ENCODE assay signal across 8 mouse cellular contexts in the genomic region with DNA sequence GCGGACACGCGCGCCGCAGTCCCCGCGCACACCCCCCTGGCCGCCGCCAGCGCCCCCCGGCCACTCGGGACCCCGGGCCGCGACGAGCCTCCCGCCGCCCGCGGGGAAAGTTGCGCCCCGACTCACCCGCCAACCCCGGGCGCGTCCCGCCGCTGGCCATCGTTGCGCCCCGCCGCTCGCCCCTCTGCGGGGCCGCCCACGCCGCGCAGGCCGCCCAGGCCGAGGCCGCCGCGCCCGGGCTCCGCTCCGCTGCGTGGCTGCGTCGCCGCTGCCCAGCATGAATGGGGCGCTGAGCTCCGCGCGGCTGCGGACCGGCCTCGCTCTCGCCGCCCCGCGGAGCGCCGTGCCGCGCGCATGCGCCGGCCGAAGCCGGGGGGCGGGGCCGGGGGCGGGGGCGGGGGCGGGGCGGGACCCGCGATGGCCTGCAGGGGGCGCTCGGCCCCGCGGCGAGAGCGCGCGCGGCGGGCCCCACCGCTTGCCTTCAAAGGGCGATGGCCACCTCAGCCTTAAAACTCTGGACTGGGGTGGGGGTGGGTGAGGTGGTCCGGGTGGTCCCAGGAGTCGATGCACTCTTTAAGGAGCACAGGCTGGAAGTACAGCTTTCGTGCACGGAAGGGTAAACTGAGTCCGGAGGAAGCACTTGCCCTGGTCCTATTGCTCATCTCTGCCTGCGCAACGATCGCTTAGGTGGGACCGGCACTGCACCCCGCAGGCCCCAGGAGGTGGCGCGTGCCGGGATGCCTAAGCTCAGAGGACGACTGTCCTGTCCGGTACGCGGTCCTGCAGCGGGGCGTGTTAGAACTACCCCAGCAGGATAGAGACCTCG. TPM values are rescaled to one million over a fixed set of nuclear protein-coding genes. Genes with fewer than 3 reads are reported as not detected.
DNase-seq lines count a peak whose midpoint lies in the region; ATAC-seq and TF ChIP-seq lines count a peak whose summit lies in the region.

A gene (minus strand): TSS at position 340 of the 826 bp plus-strand sequence.

- WGBS in embryonic facial prominence, embryonic 10.5 days, result under 1% methylated on average over 110 of the region's 110 CpGs
- WGBS in intestine, postnatal 0 days, result under 1% methylated on average over 75 of the region's 110 CpGs
- under 1% methylated on average over 94 of the region's 110 CpGs for WGBS in limb, embryonic 15.5 days
- under 1% methylated on average over 87 of the region's 110 CpGs for WGBS in midbrain, embryonic 16.5 days

- TF ChIP-seq POLR2A in testis, adult 2 months (IDR thresholded peaks at IDR 0.05; ENCODE audit: control insufficient read depth, low read depth, low read length), result peak; percentile 73

- no peaks in the 10 kb centered on the region for H3K9me3 ChIP-seq in embryonic facial prominence, embryonic 10.5 days
- no peaks in the 10 kb centered on the region for H3K9me3 ChIP-seq in intestine, postnatal 0 days (ENCODE audit: control insufficient read depth)
- H3K9me3 ChIP-seq in limb, embryonic 15.5 days, result no peaks in the 10 kb centered on the region
- H3K9me3 ChIP-seq in midbrain, embryonic 16.5 days (replicated peaks; ENCODE audit: control insufficient read depth, low read length, poor library complexity, severe bottlenecking), result peaks cover 2% of the 10 kb centered on the region; the same call in 1 of the 2 replicates

- peak; percentile 83 for ATAC-seq in intestine, postnatal 0 days
- peak; percentile 66 for ATAC-seq in limb, embryonic 15.5 days (ENCODE audit: insufficient number of reproducible peaks, low FRiP score, low TSS enrichment, low read depth)
- ATAC-seq in midbrain, embryonic 16.5 days, result peak; percentile 79

- DNase-seq in CD4-positive helper T cell, adult 2 months (ENCODE audit: low read depth, low spot score), result peak; percentile 49
- DNase-seq in adrenal gland, adult 8-10 months, result no peak
- peak; percentile 86 for DNase-seq in embryonic facial prominence, embryonic 10.5 days (ENCODE audit: low spot score)
- peak; percentile 97 for DNase-seq in heart, adult 11 months

- peak; percentile 68 for TF ChIP-seq CTCF in intestine, postnatal 0 days (IDR thresholded peaks at IDR 0.05; ENCODE audit: low read depth)
- TF ChIP-seq CTCF in testis, adult 2 months (IDR thresholded peaks at IDR 0.05; ENCODE audit: control insufficient read depth, insufficient read depth, insufficient replicate concordance, low read depth, low read length), result no peak

- H3K27ac ChIP-seq in embryonic facial prominence, embryonic 10.5 days (replicated peaks), result peak within 1 kb of the TSS; percentile 96
- H3K27ac ChIP-seq in intestine, postnatal 0 days (ENCODE audit: low read depth, low read length), result peak within 1 kb of the TSS; percentile 35
- peak within 1 kb of the TSS; percentile 84 for H3K27ac ChIP-seq in limb, embryonic 15.5 days
- peak within 1 kb of the TSS; percentile 92 for H3K27ac ChIP-seq in midbrain, embryonic 16.5 days (ENCODE audit: low read length)
- peak within 1 kb of the TSS; percentile 63 for H3K27ac ChIP-seq in testis, adult 2 months (ENCODE audit: control insufficient read depth, insufficient read depth, low read depth, low read length)

- H3K4me2 ChIP-seq in intestine, postnatal 0 days (replicated peaks; ENCODE audit: low read depth), result peak within 1 kb of the TSS; percentile 98
- H3K4me2 ChIP-seq in limb, embryonic 15.5 days, result peak within 1 kb of the TSS; percentile 97
- H3K4me2 ChIP-seq in midbrain, embryonic 16.5 days (ENCODE audit: low read length), result peak within 1 kb of the TSS; percentile 97

- H3K9ac ChIP-seq in intestine, postnatal 0 days (ENCODE audit: low read depth, low read length), result peak within 1 kb of the TSS; percentile 87
- H3K9ac ChIP-seq in limb, embryonic 15.5 days, result peak within 1 kb of the TSS; percentile 94
- peak within 1 kb of the TSS; percentile 96 for H3K9ac ChIP-seq in midbrain, embryonic 16.5 days (ENCODE audit: low read depth, low read length)

- peak within 1 kb of the TSS; percentile 83 for H3K4me3 ChIP-seq in embryonic facial prominence, embryonic 10.5 days
- peak within 1 kb of the TSS; percentile 91 for H3K4me3 ChIP-seq in intestine, postnatal 0 days (ENCODE audit: low read depth, low read length)
- H3K4me3 ChIP-seq in limb, embryonic 15.5 days, result peak within 1 kb of the TSS; percentile 97
- H3K4me3 ChIP-seq in midbrain, embryonic 16.5 days (ENCODE audit: low read depth, low read length), result peak within 1 kb of the TSS; percentile 98
- H3K4me3 ChIP-seq in testis, adult 2 months (ENCODE audit: control insufficient read depth, low read depth, low read length), result peak within 1 kb of the TSS; percentile 93

- peaks cover 2% of the 10 kb centered on the region for H3K36me3 ChIP-seq in embryonic facial prominence, embryonic 10.5 days (replicated peaks)
- no peaks in the 10 kb centered on the region for H3K36me3 ChIP-seq in intestine, postnatal 0 days (ENCODE audit: control insufficient read depth, insufficient read depth)
- H3K36me3 ChIP-seq in limb, embryonic 15.5 days, result 0 out of 2 replicates have a peak, but pooled peaks cover 2% of the 10 kb centered on the region
- no peaks in the 10 kb centered on the region for H3K36me3 ChIP-seq in midbrain, embryonic 16.5 days (ENCODE audit: control insufficient read depth, insufficient read depth, low read length)
- H3K36me3 ChIP-seq in testis, adult 2 months (ENCODE audit: control insufficient read depth, insufficient read depth, low read length), result no peaks in the 10 kb centered on the region

- H3K4me1 ChIP-seq in embryonic facial prominence, embryonic 10.5 days, result peaks cover 44% of the 10 kb centered on the region
- peaks cover 11% of the 10 kb centered on the region; the same call in 1 of the 2 replicates for H3K4me1 ChIP-seq in intestine, postnatal 0 days (replicated peaks; ENCODE audit: control insufficient read depth, insufficient read depth, low read length)
- H3K4me1 ChIP-seq in limb, embryonic 15.5 days, result peaks cover 48% of the 10 kb centered on the region
- H3K4me1 ChIP-seq in midbrain, embryonic 16.5 days (ENCODE audit: control insufficient read depth, insufficient read depth, low read length), result peaks cover 40% of the 10 kb centered on the region
- peaks cover 27% of the 10 kb centered on the region for H3K4me1 ChIP-seq in testis, adult 2 months (ENCODE audit: control insufficient read depth, insufficient read depth, low read length)

- peaks cover 23% of the 10 kb centered on the region for H3K27me3 ChIP-seq in embryonic facial prominence, embryonic 10.5 days (replicated peaks; ENCODE audit: low read depth, poor library complexity, severe bottlenecking)
- H3K27me3 ChIP-seq in intestine, postnatal 0 days (replicated peaks; ENCODE audit: control insufficient read depth, insufficient read depth, low read length), result no peaks in the 10 kb centered on the region; the same call in 1 of the 2 replicates
- peaks cover 4% of the 10 kb centered on the region; the same call in 1 of the 2 replicates for H3K27me3 ChIP-seq in limb, embryonic 15.5 days
- H3K27me3 ChIP-seq in midbrain, embryonic 16.5 days (ENCODE audit: control insufficient read depth, insufficient read depth, low read depth, low read length), result no peaks in the 10 kb centered on the region
- no peaks in the 10 kb centered on the region for H3K27me3 ChIP-seq in testis, adult 2 months (ENCODE audit: control insufficient read depth, insufficient read depth, low read length)

RNA-seq across cellular contexts. Expression of the gene that starts here (rescaled TPM):
- total RNA-seq in adrenal gland, adult 8-10 months (2022), result 10 to 100 TPM; 65.9 to 85.2 (median 71.0) TPM
- polyA plus RNA-seq in embryonic facial prominence, embryonic 10.5 days (2016; fragmentation: Nextera tagmentation; extraction: Ambion mirVana), result 24.9 and 25.5 TPM in 2 replicates
- polyA plus RNA-seq in intestine, postnatal 0 days (2015; fragmentation: Nextera tagmentation; extraction: Ambion mirVana), result 8.7 and 9.2 TPM in 2 replicates
- polyA plus RNA-seq in limb, embryonic 15.5 days (2015; fragmentation: Nextera tagmentation; extraction: Ambion mirVana), result 24.4 and 31.8 TPM in 2 replicates
- 64.0 and 78.9 TPM in 2 replicates for polyA plus RNA-seq in midbrain, embryonic 16.5 days (2015; fragmentation: Nextera tagmentation; extraction: Ambion mirVana)
- polyA plus RNA-seq in testis, adult 2 months (2012; rRNA removed), result 27.1 and 27.7 TPM in 2 replicates

Comparison
In these comparisons a context has a peak if more than half of its experiments do, and no peak if none do; other contexts are left out.
1. H3K27ac ChIP-seq: peak in every context shown above with its lines; median percentile 96 in embryonic facial prominence, embryonic 10.5 days; 92 in midbrain, embryonic 16.5 days; 84 in limb, embryonic 15.5 days; 63 in testis, adult 2 months; 35 in intestine, postnatal 0 days.